Mouse (Mus musculus): Measurements from ENCODE around the gene Ctbs.
A peak's percentile ranks its signal among the peaks of the same experiment; 100 is the strongest.

GRCm38 (mm10) chr3:146486464-146486863, 36.9 kb downstream of the Ctbs start:
- TF ChIP-seq EP300 (IDR thresholded peaks at IDR 0.05) (no peak), CTCF (IDR thresholded peaks at IDR 0.05) (peak; percentile 32)
